Mouse (Mus musculus): ENCODE results near the gene Edrf1.

DNA sequence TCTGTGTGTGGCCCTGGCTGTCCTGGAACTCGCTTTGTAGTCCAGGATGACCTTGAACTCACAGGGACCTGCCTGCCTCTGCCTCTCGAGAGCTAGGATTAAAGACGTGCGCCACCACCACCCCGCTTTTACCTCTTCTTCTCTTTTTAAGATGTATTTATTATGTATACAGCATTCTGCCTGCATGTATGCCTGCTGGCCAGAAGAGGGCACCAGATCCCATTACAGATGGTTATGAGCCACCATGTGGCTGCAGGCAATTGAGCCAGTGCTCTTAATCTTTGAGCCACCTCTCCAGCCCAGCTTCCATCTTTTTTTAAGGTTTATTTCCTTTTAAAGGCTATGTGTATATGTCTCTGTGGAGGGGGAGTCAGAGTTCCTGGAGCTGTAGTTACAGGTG lies 46.8 kb downstream of the Edrf1 start:
- TF ChIP-seq CTCF (IDR thresholded peaks at IDR 0.05; ENCODE audit: insufficient read depth, low read depth, low read length) (no peak), POLR2A (IDR thresholded peaks at IDR 0.05; ENCODE audit: insufficient read depth, low read depth, low read length) (no peak)
